Mouse (Mus musculus): ENCODE data around the gene Caskin2.

- TF ChIP-seq POLR2A (IDR thresholded peaks at IDR 0.05; ENCODE audit: extremely low read depth, insufficient read depth, low read length) (peak; percentile 89), CTCF (IDR thresholded peaks at IDR 0.05; ENCODE audit: low read depth, low read length) (no peak)
Observed at GRCm38 (mm10) chr11:115823774-115824740, 10.6 kb upstream of the Caskin2 start, which contains the start of gene Llgl2.

Measured in liver, adult 2 months (tissue).